ENCODE assay signal across 23 mouse cellular contexts in genomic region chr10:20905341-20905740, GRCm38 (mm10). TPM values are rescaled to one million over a fixed set of nuclear protein-coding genes. Genes with fewer than 3 reads are reported as not detected.
DNase-seq lines count a peak whose midpoint lies in the region; ATAC-seq and TF ChIP-seq lines count a peak whose summit lies in the region.
"Had no signal": no experiment of that assay in that cellular context is flagged by ENCODE, and none has a peak within 500 bp of the region (broad histone marks: within the 10 kb centered on the region; RNA-seq: fewer than 3 reads in every experiment).

No protein-coding gene starts in this region.

- no peaks in the 10 kb centered on the region for H3K36me3 ChIP-seq in heart, embryonic 12.5 days
- H3K36me3 ChIP-seq in liver, embryonic 16.5 days (ENCODE audit: control insufficient read depth, insufficient read depth): no peaks in the 10 kb centered on the region
- H3K36me3 ChIP-seq in thymus, adult 2 months (ENCODE audit: control insufficient read depth, insufficient read depth, low read length): no peaks in the 10 kb centered on the region
- H3K36me3 ChIP-seq: embryonic facial prominence, embryonic 12.5 days; hindbrain, embryonic 10.5 days; limb, embryonic 15.5 days; midbrain, embryonic 12.5 days; neural tube, embryonic 15.5 days had no signal

- no peak overlapping the region for H3K4me3 ChIP-seq in heart, embryonic 12.5 days
- no peak overlapping the region for H3K4me3 ChIP-seq in liver, embryonic 16.5 days (ENCODE audit: low read depth, low read length)
- H3K4me3 ChIP-seq in thymus, adult 2 months (ENCODE audit: control insufficient read depth, insufficient read depth, low read length): no peak overlapping the region
- H3K4me3 ChIP-seq: embryonic facial prominence, embryonic 12.5 days; erythroblast, embryonic 14.5 days; forebrain, embryonic 13.5 days; hindbrain, embryonic 10.5 days; limb, embryonic 15.5 days; midbrain, embryonic 12.5 days; neural tube, embryonic 15.5 days had no signal

- ATAC-seq in heart, embryonic 12.5 days (ENCODE audit: insufficient number of reproducible peaks, low FRiP score): 0 out of 2 replicates have a peak, but pooled peaks have one; percentile 50
- peak; percentile 82 for ATAC-seq in liver, embryonic 16.5 days (ENCODE audit: low read depth)
- ATAC-seq: CD4-positive, CD25-positive, alpha-beta regulatory T cell, adult 4 months; forebrain, embryonic 13.5 days; intestine, postnatal 0 days had no signal

- peaks cover 25% of the 10 kb centered on the region for H3K4me1 ChIP-seq in heart, embryonic 12.5 days (replicated peaks)
- H3K4me1 ChIP-seq in liver, embryonic 16.5 days (ENCODE audit: control insufficient read depth, low read depth, low read length): peaks cover 37% of the 10 kb centered on the region
- no peaks in the 10 kb centered on the region for H3K4me1 ChIP-seq in thymus, adult 2 months (replicated peaks; ENCODE audit: control insufficient read depth, insufficient read depth, low read length)
- H3K4me1 ChIP-seq: forebrain, embryonic 13.5 days; hindbrain, embryonic 10.5 days; limb, embryonic 15.5 days; midbrain, embryonic 12.5 days; neural tube, embryonic 15.5 days had no signal

- H3K27ac ChIP-seq in heart, embryonic 12.5 days (ENCODE audit: poor library complexity, severe bottlenecking): no peak overlapping the region
- peak overlapping the region; percentile 87 for H3K27ac ChIP-seq in liver, embryonic 16.5 days (ENCODE audit: low read length)
- no peak overlapping the region for H3K27ac ChIP-seq in thymus, adult 2 months (ENCODE audit: control insufficient read depth, insufficient read depth, low read length)
- H3K27ac ChIP-seq: embryonic facial prominence, embryonic 12.5 days; forebrain, embryonic 13.5 days; hindbrain, embryonic 10.5 days; limb, embryonic 15.5 days; midbrain, embryonic 12.5 days; neural tube, embryonic 15.5 days had no signal

- no peak for TF ChIP-seq POLR2A in thymus, adult 2 months (IDR thresholded peaks at IDR 0.05; ENCODE audit: control insufficient read depth, extremely low read depth, insufficient read depth, low read length, poor library complexity)

- H3K4me2 ChIP-seq in heart, embryonic 12.5 days: no peak overlapping the region
- peak overlapping the region; percentile 37 for H3K4me2 ChIP-seq in liver, embryonic 16.5 days (ENCODE audit: low read depth, low read length)
- H3K4me2 ChIP-seq: embryonic facial prominence, embryonic 12.5 days; forebrain, embryonic 13.5 days; limb, embryonic 15.5 days; midbrain, embryonic 12.5 days; neural tube, embryonic 15.5 days had no signal

- H3K27me3 ChIP-seq in heart, embryonic 12.5 days (replicated peaks): no peaks in the 10 kb centered on the region
- H3K27me3 ChIP-seq in liver, embryonic 16.5 days (ENCODE audit: control insufficient read depth, insufficient read depth, low read depth, low read length): no peaks in the 10 kb centered on the region
- no peaks in the 10 kb centered on the region for H3K27me3 ChIP-seq in thymus, adult 2 months (ENCODE audit: control insufficient read depth, insufficient read depth, low read length)
- H3K27me3 ChIP-seq: embryonic facial prominence, embryonic 12.5 days; forebrain, embryonic 13.5 days; limb, embryonic 15.5 days; midbrain, embryonic 12.5 days; neural tube, embryonic 15.5 days had no signal

- no peak overlapping the region for H3K9ac ChIP-seq in heart, embryonic 12.5 days
- H3K9ac ChIP-seq in liver, embryonic 16.5 days (ENCODE audit: low read depth, low read length): no peak overlapping the region
- H3K9ac ChIP-seq: embryonic facial prominence, embryonic 12.5 days; forebrain, embryonic 13.5 days; limb, embryonic 15.5 days; midbrain, embryonic 12.5 days; neural tube, embryonic 15.5 days had no signal

- WGBS in heart, embryonic 12.5 days: 60% methylated on average over 3 of the region's 3 CpGs
- WGBS in liver, embryonic 16.5 days (ENCODE audit: insufficient replicate concordance): 29% methylated on average over 3 of the region's 3 CpGs
- WGBS in thymus, adult 2 months: 88% methylated on average over 3 of the region's 3 CpGs

- intact Hi-C loops in heart, postnatal 25 days (cut with DNase I): no loop called here

- no peaks in the 10 kb centered on the region for H3K9me3 ChIP-seq in heart, embryonic 12.5 days (replicated peaks)
- no peaks in the 10 kb centered on the region for H3K9me3 ChIP-seq in liver, embryonic 16.5 days (replicated peaks; ENCODE audit: control insufficient read depth, low read length)
- H3K9me3 ChIP-seq: embryonic facial prominence, embryonic 12.5 days; forebrain, embryonic 13.5 days; hindbrain, embryonic 10.5 days; limb, embryonic 15.5 days; midbrain, embryonic 12.5 days; neural tube, embryonic 15.5 days had no signal

- DNase-seq in heart, postnatal 25 days (ENCODE audit: low spot score): no peak
- DNase-seq in c-Kit-negative CD71-positive TER-119-positive erythroid progenitor cells, embryonic 14.5 days (ENCODE audit: low read depth, low spot score): peak; percentile 50
- DNase-seq in liver: peak; percentile 66
- DNase-seq in thymus, postnatal 14 days: no peak
- DNase-seq in thymus, adult 2 months: no peak
- no peak for DNase-seq in layer of hippocampus, adult 9-11 months
- DNase-seq: adrenal gland, postnatal 36 days; cerebellum, adult 18-20 months; cerebellum, postnatal 25 days; kidney, postnatal 25 days; right cerebral cortex, adult 18-20 months; thymus, postnatal 36 days had no signal

- no peak for TF ChIP-seq CTCF in thymus, adult 2 months (IDR thresholded peaks at IDR 0.05; ENCODE audit: borderline replicate concordance, control insufficient read depth, extremely low read depth, insufficient read depth, low read length, poor library complexity)

RNA-seq across cellular contexts. Expression of gene Ahi1, which starts 47.0 kb away (rescaled TPM):
- polyA plus RNA-seq in heart, embryonic 12.5 days (2016; fragmentation: Nextera tagmentation; extraction: Ambion mirVana): 5.1 and 5.4 TPM in 2 replicates
- total RNA-seq in heart, postnatal 25 days (2021): 1 to 10 TPM; 1.6 to 1.9 TPM
- polyA plus RNA-seq in liver, embryonic 16.5 days (2015; fragmentation: Nextera tagmentation; extraction: Ambion mirVana): 3.9 and 4.2 TPM in 2 replicates
- 5.4 and 6.1 TPM in 2 replicates for polyA plus RNA-seq in thymus, adult 2 months (2012; rRNA removed)

Comparison
In these comparisons a context has a peak if more than half of its experiments do, and no peak if none do; other contexts are left out.
1. DNase-seq: peak in c-Kit-negative CD71-positive TER-119-positive erythroid progenitor cells, embryonic 14.5 days (single experiment) and liver (single experiment); none in heart, postnatal 25 days (single experiment), thymus, postnatal 14 days (single experiment), thymus, adult 2 months (single experiment) and layer of hippocampus, adult 9-11 months (single experiment).